Mouse (Mus musculus) neural tube, embryonic 10.5 days (tissue): ENCODE results near the gene Hus1.

Experiments
- DNase-seq: peaks from one replicate; pipeline ENCODE4 v3.0.0-alpha.2; 2017; ENCODE audit warnings: low spot score; ENCODE audit errors: extremely low spot score

Gene Hus1

DNA sequence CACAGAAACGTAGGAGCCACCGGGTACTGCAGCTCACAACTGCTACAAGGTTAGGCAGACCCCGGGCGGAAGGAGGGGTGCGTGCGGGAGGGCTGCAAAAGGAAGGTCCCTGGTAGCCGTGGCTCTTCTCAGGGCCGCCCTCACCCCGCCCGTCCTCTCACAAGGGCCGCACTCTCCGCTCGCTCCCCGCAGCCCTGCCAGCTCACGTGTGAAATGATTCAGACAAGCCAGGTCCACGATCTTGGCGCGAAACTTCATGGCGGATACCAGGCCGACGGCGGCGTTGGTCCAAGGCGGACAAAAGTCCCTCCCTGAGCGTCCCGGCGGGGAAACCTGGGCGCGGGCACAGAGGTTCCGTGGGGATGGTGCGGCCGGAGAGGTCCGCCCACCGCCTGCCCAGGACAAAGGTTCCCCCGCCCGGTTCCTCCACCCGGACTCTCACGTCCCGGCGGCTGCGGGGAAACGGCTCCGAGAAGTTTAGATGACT, at the start of gene Hus1:
TSS of gene Hus1 (minus strand) at position 339 of the 487 bp plus-strand sequence.
- peak; percentile 91 for DNase-seq

DNA sequence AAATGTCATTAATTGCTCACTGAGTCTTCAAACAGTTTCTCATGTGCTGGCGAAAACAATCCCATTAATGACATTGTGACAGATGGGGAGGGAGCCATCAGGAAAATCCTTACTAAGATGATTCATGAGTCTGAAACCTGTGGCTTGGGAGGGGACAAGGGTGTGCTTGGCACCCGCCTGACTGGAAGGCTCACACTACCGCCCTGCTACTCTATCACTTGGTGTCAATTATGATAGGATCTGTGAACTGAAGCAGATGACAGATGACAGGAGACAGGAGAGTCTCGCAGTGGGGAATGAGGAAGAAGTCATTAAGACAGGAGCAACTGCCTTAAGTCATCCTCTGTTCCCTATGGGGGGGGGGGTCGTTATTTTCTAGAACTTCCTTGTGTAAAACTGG, 49.5 kb upstream of the Hus1 start:
- DNase-seq = no peak

DNA sequence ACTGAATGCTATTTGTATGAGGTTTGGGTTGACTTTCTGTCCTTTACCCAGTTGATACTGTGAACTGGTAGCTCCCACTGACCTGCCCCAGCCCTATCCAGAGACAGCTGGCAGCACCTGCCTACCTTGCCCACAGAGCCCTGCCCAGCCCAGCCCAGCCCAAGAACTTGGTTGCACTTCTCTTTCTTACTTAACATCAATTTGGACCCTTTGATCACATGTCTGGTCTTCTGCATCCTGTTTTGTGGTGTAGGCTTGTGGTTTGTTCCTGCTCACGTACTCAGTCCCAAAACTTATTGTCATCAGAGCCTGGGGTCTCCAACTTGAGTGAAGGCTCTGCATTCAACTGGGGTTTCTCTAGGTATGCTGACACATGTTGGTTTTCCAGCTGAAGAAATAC, 49.0 kb upstream of the Hus1 start:
- no peak for DNase-seq

DNA sequence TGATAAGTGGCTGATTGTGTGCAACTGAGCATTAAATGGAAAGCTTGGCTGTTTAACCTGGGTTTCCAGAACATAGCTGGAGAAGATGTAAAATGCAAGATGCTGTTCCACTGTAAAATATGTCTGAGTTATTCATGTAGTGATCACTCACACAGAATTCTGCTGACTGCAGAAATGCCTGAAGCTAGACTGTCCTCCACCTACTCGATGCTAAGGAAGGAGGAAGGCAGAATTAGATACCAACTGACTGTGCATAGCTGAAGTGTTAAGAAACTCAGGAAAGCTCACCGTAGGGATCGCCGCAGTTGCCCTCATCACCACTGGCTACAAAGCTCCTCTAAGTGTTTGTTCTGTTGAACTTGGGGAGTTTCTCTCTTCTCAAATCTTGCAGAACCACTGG, 46.7 kb upstream of the Hus1 start:
- no peak for DNase-seq

DNA sequence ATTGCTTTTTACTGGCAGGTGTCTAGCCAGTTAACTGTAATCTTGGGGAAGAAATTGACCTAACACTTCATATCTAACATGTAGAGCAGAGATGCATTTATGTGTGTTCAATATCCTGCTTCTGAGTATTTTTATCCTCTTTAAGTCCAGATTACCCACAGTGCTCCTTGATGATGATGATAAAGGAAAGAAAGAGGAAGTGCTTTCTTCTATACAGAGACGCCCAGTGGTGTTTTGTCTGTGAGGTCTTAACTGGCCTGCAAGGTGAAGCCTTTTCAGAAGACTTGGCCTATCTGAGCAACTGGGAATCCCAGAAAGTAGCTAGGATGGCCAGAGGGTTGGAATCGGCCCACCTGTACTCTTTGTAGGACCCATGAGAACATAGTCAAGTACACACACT, 45.9 kb upstream of the Hus1 start:
- DNase-seq = no peak

DNA sequence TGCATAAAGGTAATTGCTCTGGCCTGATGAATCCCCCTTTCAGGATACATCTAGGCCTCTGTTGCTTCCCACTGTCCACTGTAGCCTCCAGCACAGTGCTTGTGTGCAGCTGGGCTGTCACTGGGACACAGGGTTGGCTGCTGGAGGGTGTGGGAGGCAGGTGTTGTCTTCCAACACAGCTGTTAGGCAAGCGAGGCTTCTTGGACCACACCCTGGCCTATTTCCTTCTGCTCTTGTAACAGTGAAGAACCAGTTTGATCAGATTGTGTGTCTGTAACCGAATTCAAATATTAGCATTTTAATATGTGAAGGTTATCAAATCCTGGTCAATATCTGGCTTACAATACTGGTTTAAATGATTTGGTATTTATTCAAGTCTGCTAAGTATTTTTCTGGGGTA, 40.9 kb upstream of the Hus1 start:
- no peak for DNase-seq

DNA sequence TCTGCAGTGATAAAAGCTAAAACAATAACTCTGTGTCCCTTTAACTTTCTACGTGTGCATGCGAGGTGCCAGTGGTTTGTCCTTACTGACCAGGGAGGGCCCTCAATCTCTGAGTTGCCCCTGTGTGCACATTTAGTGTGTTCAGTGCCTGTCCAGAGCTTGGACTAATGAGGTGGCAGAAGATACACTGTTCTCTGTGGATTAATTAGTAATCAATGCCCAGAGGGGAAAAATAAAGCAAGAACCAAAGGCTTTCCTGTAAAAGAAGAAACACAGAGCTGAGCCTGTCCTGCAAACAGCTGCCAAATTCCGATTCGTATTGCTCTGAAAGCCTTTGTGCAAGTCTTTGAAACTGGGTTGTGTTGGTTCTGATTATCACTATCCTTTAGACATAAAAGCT, 39.2 kb upstream of the Hus1 start:
- DNase-seq = no peak

DNA sequence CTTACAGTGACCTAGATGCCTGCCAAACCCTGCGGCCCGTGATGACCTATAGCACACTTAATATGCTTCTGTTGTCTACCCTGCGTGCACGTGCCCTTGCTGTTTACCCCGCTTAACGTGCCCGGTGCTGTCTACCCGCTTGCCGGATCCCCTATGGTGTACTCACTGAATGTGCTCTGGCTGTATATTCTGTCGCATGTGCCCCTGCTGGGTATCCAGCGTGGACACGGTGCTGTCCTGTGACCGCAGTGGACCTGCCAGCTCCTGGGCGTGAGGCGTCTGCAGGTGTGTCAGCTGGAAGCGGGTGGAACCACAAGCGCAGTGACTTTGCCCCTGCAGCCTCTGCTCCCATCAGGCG, 37.7 kb upstream of the Hus1 start, which contains the start of gene Sun3:
TSS of gene Sun3 (minus strand) at position 289 of the 358 bp plus-strand sequence.
- no peak for DNase-seq

DNA sequence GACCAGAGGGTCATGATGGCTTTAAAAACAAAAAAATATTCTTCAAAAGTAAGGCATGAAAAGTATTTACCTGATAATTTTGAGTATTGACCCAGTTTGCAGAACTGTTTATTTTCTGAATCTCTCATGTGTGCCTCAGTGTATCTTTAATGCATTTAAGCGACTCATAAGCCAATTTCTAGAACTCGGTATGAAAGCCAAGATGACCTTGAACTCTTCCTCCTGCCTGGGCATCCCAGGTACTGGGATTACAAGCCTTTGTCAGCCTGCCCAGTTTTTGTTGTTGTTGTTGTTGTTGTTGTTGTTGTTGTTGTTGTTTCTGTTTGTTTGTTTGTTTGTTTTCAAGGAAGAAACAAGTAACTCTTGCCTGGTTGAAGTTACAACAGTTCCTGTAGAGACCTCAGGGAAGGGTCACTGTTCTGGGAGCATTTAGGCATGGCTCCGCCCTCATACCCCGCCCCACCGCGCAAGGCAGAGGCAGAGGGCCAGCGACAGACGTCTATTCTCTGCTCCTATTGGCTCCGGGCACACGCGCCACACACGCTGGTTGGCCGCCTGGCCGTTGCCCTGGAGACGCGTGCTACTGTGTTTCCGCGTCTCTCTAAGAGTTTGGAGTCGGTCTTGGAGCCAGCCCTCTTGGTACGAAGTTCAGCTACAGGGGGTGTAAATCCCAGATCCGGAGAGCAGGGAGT, 37.2 kb upstream of the Hus1 start, which contains the start of gene Gm11992:
TSS of gene Gm11992 (plus strand) at position 584 of the 692 bp plus-strand sequence.
- peak; percentile 85 for DNase-seq

DNA sequence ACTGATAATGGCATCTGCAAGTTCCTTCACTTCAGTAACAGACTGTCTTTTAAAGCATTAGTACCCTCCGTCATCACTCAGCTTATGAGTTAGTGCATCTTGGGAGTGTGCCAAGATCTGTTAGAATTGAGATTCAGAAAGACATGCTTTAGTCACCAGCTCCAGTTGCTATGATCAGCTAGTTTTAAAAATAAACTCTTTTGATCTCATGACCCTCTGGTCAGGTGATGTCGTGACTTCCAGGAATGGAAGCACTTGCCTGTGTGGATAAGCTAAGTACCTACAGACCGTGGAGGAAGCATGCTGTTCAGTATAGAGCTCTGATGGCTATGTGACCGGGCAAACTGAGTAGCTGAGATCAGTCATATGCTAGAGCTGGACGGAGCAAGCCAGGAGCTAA, 36.1 kb upstream of the Hus1 start:
- no peak for DNase-seq

DNA sequence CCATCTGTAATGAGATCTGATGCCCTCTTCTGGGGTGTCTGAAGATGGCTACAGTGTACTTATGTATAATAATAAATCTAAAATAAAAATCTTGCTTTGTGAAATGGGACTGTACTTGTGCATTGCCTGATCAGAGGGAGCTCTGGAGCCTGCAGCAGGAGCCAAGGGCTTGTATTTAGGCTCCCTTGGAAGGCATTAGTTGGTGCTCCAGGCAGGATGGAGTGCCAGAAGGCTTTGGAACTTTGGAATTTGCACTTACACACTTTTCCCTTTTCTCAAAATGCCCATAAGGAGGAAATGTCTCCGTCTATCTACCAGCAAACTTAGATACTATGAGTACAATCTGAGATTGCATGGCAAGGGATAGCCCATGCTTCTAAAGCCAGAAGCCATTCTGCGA, 35.6 kb upstream of the Hus1 start:
- DNase-seq = no peak

DNA sequence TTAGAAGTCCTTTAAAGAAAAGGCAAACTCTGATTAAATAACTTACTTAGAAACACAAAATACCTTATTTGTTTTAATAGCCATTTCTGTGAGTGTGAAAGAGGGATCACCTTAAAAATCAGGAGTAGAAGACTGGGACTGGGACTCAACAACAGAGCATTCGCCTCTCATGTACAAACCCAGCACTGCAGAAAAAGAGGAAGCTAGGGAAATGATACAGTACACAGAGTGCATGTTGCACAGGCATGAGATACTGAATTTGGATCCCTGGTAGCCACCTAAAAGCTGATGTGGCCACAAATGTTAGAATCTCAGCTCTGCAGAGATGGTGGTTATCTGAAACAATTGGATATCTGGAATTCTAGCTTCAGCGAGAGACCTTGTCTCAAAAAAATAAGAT, 20.5 kb upstream of the Hus1 start:
- no peak for DNase-seq

DNA sequence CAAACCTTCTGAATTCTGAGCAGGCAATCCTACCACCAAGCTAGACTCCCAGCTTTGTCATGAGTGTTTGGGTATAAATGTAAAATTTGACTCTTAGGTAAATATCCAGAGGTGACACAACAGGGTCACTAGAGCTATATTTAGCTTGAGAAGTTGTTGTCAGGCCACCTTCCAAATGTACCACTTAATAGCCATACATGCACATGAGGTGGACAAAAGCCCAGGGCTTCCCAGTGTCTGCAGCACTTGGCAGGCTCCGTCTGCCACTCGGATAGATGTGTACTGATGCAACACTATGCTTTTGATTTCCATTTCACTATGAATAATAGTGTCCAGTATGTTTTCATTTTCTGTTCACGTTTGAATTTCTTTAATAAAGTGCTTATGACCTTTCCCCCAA, 14.2 kb upstream of the Hus1 start:
- DNase-seq = no peak

DNA sequence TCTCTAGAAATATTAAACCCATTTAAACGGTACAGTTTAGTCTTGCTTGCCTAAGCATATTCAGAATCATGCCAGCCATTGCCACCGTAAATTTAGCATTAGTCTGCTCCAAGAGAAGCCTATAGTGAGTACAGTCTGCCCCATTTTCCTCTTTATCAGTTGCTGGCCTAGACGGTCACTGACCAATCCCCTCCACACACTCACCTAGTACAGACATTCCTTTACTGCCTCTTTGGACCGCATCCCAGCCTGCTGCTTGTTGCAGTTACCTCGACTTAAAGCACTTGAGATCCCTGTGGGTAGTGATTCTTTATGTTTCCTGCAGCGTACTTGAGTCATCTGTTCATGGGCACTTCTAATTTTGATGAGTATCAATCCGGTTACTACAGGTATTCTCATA, 13.8 kb upstream of the Hus1 start:
- no peak for DNase-seq

DNA sequence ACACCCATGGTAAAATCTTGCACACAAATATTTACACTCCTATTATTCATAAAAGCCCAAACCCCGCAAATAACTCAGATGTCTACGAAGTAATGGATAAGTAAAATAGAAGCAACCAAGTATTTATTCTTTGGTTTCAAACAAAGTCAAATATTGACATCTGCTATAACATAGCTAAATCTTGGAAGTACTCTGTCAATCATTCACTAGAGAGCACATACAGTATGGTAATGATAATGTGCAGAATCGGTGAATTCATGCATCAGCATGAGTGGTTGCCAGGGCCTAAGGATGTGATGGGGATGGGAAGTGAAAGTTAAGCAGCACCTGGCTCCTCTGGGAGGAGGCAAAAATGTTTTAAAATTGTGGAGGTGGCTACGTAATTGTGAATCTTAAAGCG, 9.2 kb upstream of the Hus1 start:
- no peak for DNase-seq

DNA sequence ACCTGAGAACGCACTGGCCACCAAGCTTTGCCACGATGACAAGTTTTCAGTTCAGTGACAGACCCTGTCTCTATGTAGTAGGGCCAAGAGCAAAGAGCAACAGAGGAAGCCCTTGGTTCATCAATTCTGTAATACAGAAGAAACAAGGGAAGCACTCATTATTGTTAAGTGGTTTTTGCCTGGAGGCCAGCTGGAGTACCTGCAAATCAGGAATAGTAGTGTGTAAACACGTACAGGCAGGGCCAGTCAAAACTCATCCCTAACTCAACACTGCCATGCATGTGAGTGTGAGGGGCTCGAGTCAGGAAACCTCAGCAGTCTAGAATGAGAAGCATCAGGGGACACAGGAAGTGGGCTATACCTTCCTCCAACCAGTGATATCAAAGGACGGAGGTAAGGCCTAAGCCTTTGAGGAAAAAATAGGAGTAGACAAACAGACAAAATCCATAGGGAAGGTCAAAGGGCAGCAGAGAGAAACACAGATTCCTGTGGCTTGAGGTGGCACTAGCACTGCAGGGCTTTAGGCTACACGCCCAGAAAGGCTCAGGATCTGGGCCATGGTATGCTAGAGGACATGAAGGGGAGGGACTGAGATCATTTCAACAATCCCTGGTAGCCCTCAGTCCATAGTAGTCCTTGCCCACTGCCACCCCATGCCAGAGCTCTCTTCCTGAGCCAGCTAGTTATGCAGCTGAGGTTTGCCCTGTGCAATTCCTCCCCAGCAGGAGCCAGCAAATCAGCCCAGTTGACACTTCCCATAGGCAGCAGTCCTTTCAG, 7.7 kb upstream of the Hus1 start:
- DNase-seq = no peak

DNA sequence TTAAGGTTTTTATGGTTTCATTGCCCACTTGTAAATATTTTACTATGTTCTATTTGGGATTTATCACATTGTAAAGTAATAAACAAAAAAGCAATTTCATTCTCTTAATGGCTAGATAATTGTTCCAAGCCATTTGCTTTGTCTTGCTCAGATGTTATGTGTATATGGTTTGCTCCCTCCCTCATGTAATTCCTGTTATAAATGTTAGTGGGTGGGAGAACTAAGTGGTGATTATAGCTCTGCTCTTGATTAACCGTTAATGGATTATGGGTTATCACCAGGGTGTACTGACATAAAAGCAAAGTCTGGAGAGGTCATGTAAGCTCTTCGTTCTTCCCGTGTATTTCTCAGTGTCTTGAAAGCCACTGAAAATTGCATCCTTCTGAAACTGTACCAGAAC, 3.7 kb upstream of the Hus1 start:
- no peak for DNase-seq

DNA sequence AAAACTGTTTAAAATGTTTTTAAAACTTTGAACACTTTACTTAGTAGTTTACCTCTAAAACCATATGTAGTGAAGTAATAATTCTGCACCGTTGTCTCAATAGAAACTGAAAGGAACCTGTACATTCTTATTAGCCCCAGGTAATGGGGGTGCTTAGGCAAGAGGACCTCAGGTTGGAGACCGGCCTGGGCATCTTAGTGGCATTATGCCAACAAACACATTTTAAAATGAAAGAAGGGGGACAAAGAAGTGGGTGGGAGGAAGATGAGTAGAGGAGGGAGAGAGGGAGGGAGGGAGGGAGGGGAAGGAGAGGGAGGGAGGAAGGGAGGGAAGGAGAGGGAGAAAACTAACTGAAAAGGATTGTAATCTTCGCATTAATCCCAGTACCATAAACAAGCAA, 357 bp upstream of the Hus1 start:
- DNase-seq = no peak

DNA sequence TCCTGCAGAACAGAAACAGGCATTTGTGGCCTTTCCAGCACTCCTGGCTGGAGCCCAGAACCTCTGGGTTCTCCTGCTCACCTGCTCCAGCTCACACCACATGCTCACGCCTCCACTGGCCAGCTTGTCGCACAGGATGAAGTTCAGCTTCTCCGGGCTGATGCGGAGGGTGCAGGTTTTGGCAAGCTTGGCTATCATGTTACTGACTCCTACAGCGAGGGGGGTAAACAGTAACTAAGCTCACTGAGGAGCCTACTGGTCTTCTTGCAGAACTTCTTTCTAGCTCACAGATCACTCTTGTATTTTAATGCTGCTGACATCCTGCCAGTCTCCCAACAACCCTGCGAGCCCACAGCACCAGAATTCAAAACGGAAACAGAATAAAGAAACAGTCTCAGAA, 575 bp downstream of the Hus1 start:
- DNase-seq = no peak

DNA sequence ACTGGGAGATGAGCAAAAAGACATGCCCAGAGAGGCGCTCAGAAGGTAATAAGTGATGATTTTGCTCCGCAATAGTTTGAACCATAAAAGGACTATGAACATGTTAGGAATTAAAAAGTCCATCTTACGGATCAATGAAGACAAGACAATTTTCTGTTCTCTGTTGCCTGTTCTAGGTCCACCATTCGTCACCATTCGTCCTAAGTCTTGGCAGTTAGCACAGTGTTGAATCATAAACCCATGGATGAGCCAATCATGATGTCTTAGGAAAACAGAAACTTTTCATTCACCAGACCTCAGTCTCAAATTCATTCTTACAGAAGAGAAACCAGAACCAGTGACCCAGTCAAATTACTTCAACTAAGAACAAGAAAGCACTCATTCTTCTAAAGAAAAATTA, 2.2 kb downstream of the Hus1 start:
- DNase-seq = no peak

DNA sequence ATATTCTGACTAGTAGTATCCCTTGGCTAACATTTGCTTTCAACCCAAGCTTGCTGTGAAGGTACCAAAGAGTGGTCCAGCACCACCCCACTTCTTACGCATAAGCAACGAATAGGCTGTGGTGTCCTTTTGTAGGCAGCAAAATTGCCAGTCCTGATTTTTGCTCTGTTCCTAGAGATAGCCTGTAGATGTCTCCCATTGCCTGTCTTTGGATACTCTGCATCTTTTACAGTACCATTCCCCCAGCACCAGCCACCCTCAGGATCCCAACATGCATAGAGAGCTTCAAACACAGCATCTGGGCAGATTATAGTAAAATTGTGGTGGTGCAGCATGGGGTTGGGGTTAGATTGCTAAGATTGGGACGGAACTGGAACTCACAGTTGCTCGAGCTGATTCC, 22.9 kb downstream of the Hus1 start:
- no peak for DNase-seq

DNA sequence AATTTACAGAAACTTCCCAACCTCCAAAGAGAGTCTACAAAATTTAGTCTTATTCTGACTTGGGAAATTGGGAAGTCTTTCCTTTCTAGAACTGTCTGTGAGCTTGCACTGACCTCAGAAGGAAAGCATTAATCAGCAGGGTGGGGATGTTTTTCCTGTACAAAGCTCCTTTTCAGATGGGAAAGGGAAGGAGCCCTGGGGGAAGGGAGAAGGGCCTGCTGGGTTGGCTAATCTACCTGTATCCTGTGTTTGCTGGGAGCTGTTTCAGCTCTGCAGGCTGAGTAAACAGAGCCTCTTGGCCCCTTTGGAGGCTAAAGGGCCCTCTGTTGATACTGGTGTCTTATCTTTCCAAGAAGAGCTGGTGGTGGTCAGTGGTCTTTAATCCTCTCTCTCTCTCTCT, 24.9 kb downstream of the Hus1 start:
- no peak for DNase-seq
